ENCODE assay signal across 8 mouse cellular contexts in genomic region chr3:103102454-103103390, GRCm38 (mm10). TPM values are rescaled to one million over a fixed set of nuclear protein-coding genes. Genes with fewer than 3 reads are reported as not detected.
DNase-seq lines count a peak whose midpoint lies in the region; ATAC-seq lines count a peak whose summit lies in the region.

Gene Dennd2c (plus strand): TSS chr3:103102604.

- peak; percentile 93 to 99 for DNase-seq in adrenal gland, adult (ENCODE audit: inconsistent age in 2 of 2, low spot score in 1 of 2)
- peak; percentile 91 for DNase-seq in embryo, embryonic 10.5 days (ENCODE audit: low spot score)
- peak; percentile 95 for DNase-seq in gastrocnemius, postnatal 14 days
- peak; percentile 93 for DNase-seq in induced T-regulatory cell, adult 2 months (ENCODE audit: low read depth)
- DNase-seq in left cerebral cortex, adult 8-10 months (ENCODE audit: low spot score in 2 of 2), result peak; percentile 31 to 38
- DNase-seq in right cerebral cortex, adult 18-20 months, result peak; percentile 52
- DNase-seq in urinary bladder, postnatal 10 days (ENCODE audit: low spot score), result peak; percentile 91

- intact Hi-C loops in gastrocnemius, postnatal 14 days (cut with DNase I; ENCODE audit: low total_unique reads), result loop anchor here (10.0 kb wide), 1 partner anchor 62 kb away; no protein-coding TSS in a partner anchor

- peak; percentile 94 for ATAC-seq in megakaryocyte, adult 5-6 weeks (ENCODE audit: poor library complexity, severe bottlenecking)

RNA-seq across cellular contexts. Expression of gene Dennd2c, which starts in this region (rescaled TPM):
- 1 to 10 TPM; 2.9 to 4.7 TPM for total RNA-seq in gastrocnemius, postnatal 14 days (2021)
- under 1 TPM; 0.28 to 0.93 (median 0.48) TPM for total RNA-seq in left cerebral cortex, adult 8-10 months (2022)
- total RNA-seq in megakaryocyte, adult 5-6 weeks (2015), result 3.4 and 5.0 TPM in 2 replicates
- total RNA-seq in megakaryocyte, adult 5-6 weeks (2017), result 5.3 and 6.9 TPM in 2 replicates

Comparison
In these comparisons a context has a peak if more than half of its experiments do, and no peak if none do; other contexts are left out.
1. Peak in every context shown above with its lines: DNase-seq and ATAC-seq.
2. Peak in DNase-seq in left cerebral cortex, adult 8-10 months; RNA of the gene not detected or under 1 TPM.
3. DNase-seq: peak in every context shown above with its lines; median percentile 96 in adrenal gland, adult; 95 in gastrocnemius, postnatal 14 days; 93 in induced T-regulatory cell, adult 2 months; 91 in embryo, embryonic 10.5 days; 91 in urinary bladder, postnatal 10 days; 52 in right cerebral cortex, adult 18-20 months; 34 in left cerebral cortex, adult 8-10 months.